Comparison of ENCODE assay signal across 8 mouse cellular contexts in the genomic region with DNA sequence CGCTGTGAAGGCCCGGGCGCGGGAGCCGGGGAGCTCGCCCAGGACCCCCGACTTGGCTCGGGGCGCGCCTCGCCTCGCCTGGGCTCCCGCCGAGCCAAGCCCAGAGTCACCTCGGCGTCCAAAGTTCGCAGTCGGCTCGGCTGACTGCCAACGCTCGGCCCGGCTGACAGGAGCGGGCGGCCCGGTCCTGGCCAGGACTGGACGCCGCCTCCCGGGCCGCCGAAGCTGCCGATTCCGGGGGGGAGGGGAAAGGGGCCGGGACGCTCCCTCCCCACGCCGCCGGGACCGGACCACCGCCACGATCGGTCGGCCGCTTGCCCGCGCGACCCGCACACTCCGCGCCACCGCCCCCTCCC. TPM values are rescaled to one million over a fixed set of nuclear protein-coding genes. Genes with fewer than 3 reads are reported as not detected.
DNase-seq lines count a peak whose midpoint lies in the region; ATAC-seq lines count a peak whose summit lies in the region.

No protein-coding gene starts in this region.

- no peaks in the 10 kb centered on the region for H3K27me3 ChIP-seq in embryonic facial prominence, embryonic 10.5 days (replicated peaks; ENCODE audit: low read depth, poor library complexity, severe bottlenecking)
- H3K27me3 ChIP-seq in limb, embryonic 10.5 days (ENCODE audit: low read depth, poor library complexity, severe bottlenecking), result no peaks in the 10 kb centered on the region
- no peaks in the 10 kb centered on the region for H3K27me3 ChIP-seq in midbrain, embryonic 16.5 days (ENCODE audit: control insufficient read depth, insufficient read depth, low read depth, low read length)

- H3K27ac ChIP-seq in embryonic facial prominence, embryonic 10.5 days (replicated peaks), result peak overlapping the region; percentile 98
- H3K27ac ChIP-seq in limb, embryonic 10.5 days, result peak overlapping the region; percentile 99
- peak overlapping the region; percentile 95 for H3K27ac ChIP-seq in midbrain, embryonic 16.5 days (ENCODE audit: low read length)

- no peaks in the 10 kb centered on the region for H3K9me3 ChIP-seq in embryonic facial prominence, embryonic 10.5 days
- no peaks in the 10 kb centered on the region for H3K9me3 ChIP-seq in limb, embryonic 10.5 days (replicated peaks)
- no peaks in the 10 kb centered on the region for H3K9me3 ChIP-seq in midbrain, embryonic 16.5 days (replicated peaks; ENCODE audit: control insufficient read depth, low read length, poor library complexity, severe bottlenecking)

- DNase-seq in gastrocnemius, adult 18-20 months (ENCODE audit: low spot score), result peak; percentile 84
- no peak for DNase-seq in gastrocnemius, postnatal 25 days
- no peak for DNase-seq in embryonic facial prominence, embryonic 10.5 days (ENCODE audit: low spot score)
- peak; percentile 86 for DNase-seq in heart, postnatal 4 days
- DNase-seq in limb, embryonic 10.5 days (ENCODE audit: low spot score), result no peak
- no peak for DNase-seq in ovary, postnatal 10 days (ENCODE audit: low spot score)
- DNase-seq in cerebellum, adult 18-20 months, result no peak

- under 1% methylated on average over 49 of the region's 50 CpGs for WGBS in embryonic facial prominence, embryonic 10.5 days
- under 1% methylated on average over 46 of the region's 50 CpGs for WGBS in limb, embryonic 10.5 days
- WGBS in midbrain, embryonic 16.5 days, result under 1% methylated on average over 47 of the region's 50 CpGs

- peaks cover 32% of the 10 kb centered on the region for H3K4me1 ChIP-seq in embryonic facial prominence, embryonic 10.5 days
- H3K4me1 ChIP-seq in limb, embryonic 10.5 days, result peaks cover 28% of the 10 kb centered on the region
- peaks cover 21% of the 10 kb centered on the region for H3K4me1 ChIP-seq in midbrain, embryonic 16.5 days (ENCODE audit: control insufficient read depth, insufficient read depth, low read length)

- peak overlapping the region; percentile 88 for H3K4me3 ChIP-seq in embryonic facial prominence, embryonic 10.5 days
- H3K4me3 ChIP-seq in limb, embryonic 10.5 days, result peak overlapping the region; percentile 97
- H3K4me3 ChIP-seq in midbrain, embryonic 16.5 days (ENCODE audit: low read depth, low read length), result peak overlapping the region; percentile 87

- ATAC-seq in midbrain, embryonic 16.5 days, result peak; percentile 50

- H3K9ac ChIP-seq in midbrain, embryonic 16.5 days (ENCODE audit: low read depth, low read length), result peak overlapping the region; percentile 90

- peak overlapping the region; percentile 65 for H3K4me2 ChIP-seq in midbrain, embryonic 16.5 days (ENCODE audit: low read length)

- peaks cover 13% of the 10 kb centered on the region; the same call in 1 of the 2 replicates for H3K36me3 ChIP-seq in embryonic facial prominence, embryonic 10.5 days (replicated peaks)
- H3K36me3 ChIP-seq in limb, embryonic 10.5 days, result peaks cover 10% of the 10 kb centered on the region; the same call in 1 of the 2 replicates
- H3K36me3 ChIP-seq in midbrain, embryonic 16.5 days (ENCODE audit: control insufficient read depth, insufficient read depth, low read length), result no peaks in the 10 kb centered on the region

RNA-seq across cellular contexts. Expression of a gene that starts 0.3 kb away (rescaled TPM):
- total RNA-seq in gastrocnemius, adult 18-20 months (2021), result 10 to 100 TPM; 57.0 to 65.4 TPM
- total RNA-seq in gastrocnemius, postnatal 25 days (2021), result 10 to 100 TPM; 47.0 to 50.9 TPM
- polyA plus RNA-seq in embryonic facial prominence, embryonic 10.5 days (2016; fragmentation: Nextera tagmentation; extraction: Ambion mirVana), result 70.6 and 73.9 TPM in 2 replicates
- total RNA-seq in heart, postnatal 4 days (2021), result 100 to 1,000 TPM; 108 TPM
- 68.5 and 82.4 TPM in 2 replicates for polyA plus RNA-seq in limb, embryonic 10.5 days (2016; fragmentation: Nextera tagmentation; extraction: Ambion mirVana)
- 56.9 and 60.2 TPM in 2 replicates for polyA plus RNA-seq in midbrain, embryonic 16.5 days (2015; fragmentation: Nextera tagmentation; extraction: Ambion mirVana)

Comparison
In these comparisons a context has a peak if more than half of its experiments do, and no peak if none do; other contexts are left out.
1. DNase-seq: peak in gastrocnemius, adult 18-20 months (single experiment) and heart, postnatal 4 days (single experiment); none in gastrocnemius, postnatal 25 days (single experiment), embryonic facial prominence, embryonic 10.5 days (single experiment), limb, embryonic 10.5 days (single experiment), ovary, postnatal 10 days (single experiment) and cerebellum, adult 18-20 months (0 of 2).
2. Peak in every context shown above with its lines, with median percentiles within 50 percentile points of each other: H3K27ac ChIP-seq and H3K4me3 ChIP-seq.